Mouse (Mus musculus): ENCODE measurements around the gene B3galnt2.

DNA sequence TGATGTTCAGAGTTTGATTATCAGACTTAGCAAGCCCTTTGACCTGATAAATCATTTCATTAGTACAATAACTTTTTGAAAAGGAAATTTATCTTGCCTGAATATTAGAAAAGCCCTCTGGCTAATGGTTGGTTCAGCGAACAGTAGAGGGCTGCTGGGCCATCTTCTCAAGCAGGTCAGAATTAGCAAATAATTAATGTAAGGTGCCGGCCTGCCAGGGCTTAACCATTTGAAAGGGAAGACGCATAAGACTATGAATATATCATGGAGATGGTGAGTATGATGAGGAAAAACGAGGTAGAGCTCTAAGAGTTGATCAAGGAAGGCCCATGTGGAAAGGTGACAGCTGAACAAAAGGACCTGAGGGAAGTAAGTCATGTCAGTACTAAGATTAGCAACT is 2.4 kb downstream of the B3galnt2 start:
- TF ChIP-seq CTCF (IDR thresholded peaks at IDR 0.05; ENCODE audit: low read depth) (no peak), EP300 (IDR thresholded peaks at IDR 0.05; ENCODE audit: low read depth) (no peak)
